Mouse (Mus musculus) MEL (cell line): ENCODE measurements at regions not wholly inside any gene's neighbourhood (a gene's known extent, or its start where the extent isn't known, plus 50 kb on each side); places are given as distances from the start of the nearest gene placed in this dataset.

Source experiments
- DNase-seq: peaks from one replicate; pipeline ENCODE4 v3.0.0; 2011; ENCODE audit warnings: low read depth, low spot score
- H3K27ac ChIP-seq: 2 replicates; pipeline ENCODE4 v1.5.1; 2012; ENCODE audit warnings: low read depth, mild to moderate bottlenecking, control low read depth, low read length, moderate library complexity; ENCODE audit not compliant: control insufficient read depth
- H3K27me3 ChIP-seq, 2 experiments: fragments of 150-350 bp in 1 of 2; sonication (generic) in 1 of 2; 2 replicates each; pipeline ENCODE4 v1.6.1; 2012; ENCODE audit warnings: low read length in 2 of 2, mild to moderate bottlenecking in 2 of 2, improper control_type of control experiment in 1 of 2, moderate library complexity in 1 of 2; ENCODE audit not compliant: insufficient read depth in 2 of 2, control insufficient read depth in 1 of 2
- H3K36me3 ChIP-seq, 2 experiments: 2 replicates each; pipeline ENCODE4 v1.6.1; 2012 to 2014; ENCODE audit warnings: low read length in 2 of 2, improper control_type of control experiment in 1 of 2, inconsistent platforms in 1 of 2, mild to moderate bottlenecking in 1 of 2; ENCODE audit not compliant: insufficient read depth in 2 of 2, control insufficient read depth in 1 of 2
- H3K4me1 ChIP-seq, 2 experiments: fragments of 150-350 bp in 1 of 2; sonication (generic) in 1 of 2; 2 replicates each; pipeline ENCODE4 v1.6.1; 2012; ENCODE audit warnings: low read length in 2 of 2, improper control_type of control experiment in 1 of 2, mild to moderate bottlenecking in 1 of 2; ENCODE audit not compliant: insufficient read depth in 2 of 2, control insufficient read depth in 1 of 2
- H3K4me3 ChIP-seq, 2 experiments: fragments of 150-350 bp in 1 of 2; sonication (generic) in 1 of 2; 2 replicates each; pipeline ENCODE4 v1.5.1; 2012; ENCODE audit warnings: low read depth in 2 of 2, low read length in 2 of 2, mild to moderate bottlenecking in 2 of 2, moderate library complexity in 2 of 2, control low read depth in 1 of 2, improper control_type of control experiment in 1 of 2; ENCODE audit not compliant: control insufficient read depth in 1 of 2, insufficient read depth in 1 of 2
- H3K79me2 ChIP-seq: 2 replicates; pipeline ENCODE4 v1.6.1; 2012; ENCODE audit warnings: mild to moderate bottlenecking, low read length, moderate library complexity; ENCODE audit not compliant: control insufficient read depth, poor library complexity, insufficient read depth
- H3K9ac ChIP-seq: 2 replicates; pipeline ENCODE4 v1.6.1; 2012; ENCODE audit warnings: low read depth, mild to moderate bottlenecking, control low read depth, low read length, moderate library complexity; ENCODE audit not compliant: control insufficient read depth, poor library complexity, severe bottlenecking
- H3K9me3 ChIP-seq: fragments of 150-350 bp; sonication (generic); replicated peaks from 2 replicates; pipeline ENCODE4 v1.6.1; 2012; ENCODE audit warnings: mild to moderate bottlenecking, low read length, improper control_type of control experiment, moderate library complexity; ENCODE audit not compliant: insufficient read depth
- CTCF ChIP-seq, 3 experiments: IDR thresholded peaks in 2 of 3; conservative IDR thresholded peaks in 1 of 3; 2 replicates each; pipeline ENCODE4 v1.5.1; 2011 to 2012; ENCODE audit warnings: low read length in 3 of 3, low read depth in 2 of 3, mild to moderate bottlenecking in 2 of 3, improper control_type of control experiment in 1 of 3, inconsistent platforms in 1 of 3, mixed read lengths in 1 of 3, moderate library complexity in 1 of 3; ENCODE audit not compliant: control insufficient read depth in 1 of 3, insufficient read depth in 1 of 3, poor library complexity in 1 of 3, severe bottlenecking in 1 of 3
- ELF1 ChIP-seq: IDR thresholded peaks from 2 replicates; pipeline ENCODE4 v1.6.1; 2014; ENCODE audit warnings: low read depth, mild to moderate bottlenecking, inconsistent platforms, low read length, improper control_type of control experiment, moderate library complexity
- MAX ChIP-seq: IDR thresholded peaks from 2 replicates; pipeline ENCODE4 v1.6.1; 2011; ENCODE audit warnings: low read length, improper control_type of control experiment
- POLR2AphosphoS5 ChIP-seq: IDR thresholded peaks from 2 replicates; pipeline ENCODE4 v1.6.1; 2012; ENCODE audit warnings: low read depth, borderline replicate concordance, mild to moderate bottlenecking, inconsistent platforms, low read length, moderate library complexity, mixed read lengths
- SIN3A ChIP-seq: IDR thresholded peaks from 2 replicates; pipeline ENCODE4 v1.6.1; 2012; ENCODE audit warnings: low read length, improper control_type of control experiment, inconsistent platforms
- SMC3 ChIP-seq: IDR thresholded peaks from 2 replicates; pipeline ENCODE4 v1.6.1; 2011; ENCODE audit warnings: low read depth, low read length, improper control_type of control experiment
- TBP ChIP-seq: IDR thresholded peaks from 2 replicates; pipeline ENCODE4 v1.8.0; 2011; ENCODE audit warnings: low read depth, low read length, improper control_type of control experiment
- USF2 ChIP-seq, 2 experiments: IDR thresholded peaks; 2 replicates each; pipeline ENCODE4 v1.6.1; 2011 to 2012; ENCODE audit warnings: improper control_type of control experiment in 2 of 2, low read length in 2 of 2, borderline replicate concordance in 1 of 2, inconsistent platforms in 1 of 2, low read depth in 1 of 2, mild to moderate bottlenecking in 1 of 2; ENCODE audit not compliant: insufficient read depth in 1 of 2

- no peak for TF ChIP-seq USF2 (IDR thresholded peaks at IDR 0.05; ENCODE audit: borderline replicate concordance in 1 of 2, insufficient read depth in 1 of 2, low read depth in 1 of 2, low read length in 2 of 2)
- no peak for TF ChIP-seq SIN3A
These were observed 137.4 kb upstream of the Daam1 start for GRCm38 (mm10) chr12:71693346-71694038.

DNA sequence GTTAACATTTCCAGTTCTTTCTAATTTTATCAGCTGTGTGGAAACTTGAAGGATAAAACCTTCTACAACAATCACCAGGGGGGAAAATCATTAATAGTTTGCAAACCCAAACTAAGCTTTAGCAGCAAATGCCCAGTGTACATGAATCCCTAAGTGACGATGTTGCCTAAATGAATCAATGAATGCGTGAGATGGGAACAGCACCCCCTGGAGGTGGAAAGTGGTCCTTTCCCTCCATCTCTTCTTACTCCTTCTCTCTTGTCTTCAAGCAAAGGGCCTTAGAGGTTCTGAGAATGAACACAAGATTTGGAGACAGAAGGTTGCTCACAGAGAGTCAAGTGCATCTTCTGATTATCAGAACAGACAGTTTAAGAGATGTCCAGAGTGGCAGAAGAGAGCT lies 129.1 kb upstream of the Daam1 start:
- Histone ChIP-seq H3K27ac (no peak overlapping the region), H3K9ac (no peak overlapping the region), H3K9me3 (no peaks in the 10 kb centered on the region), H3K4me1 (no peaks in the 10 kb centered on the region), H3K27me3 (no peaks in the 10 kb centered on the region), H3K79me2 (no peaks in the 10 kb centered on the region), H3K36me3 (no peaks in the 10 kb centered on the region), H3K4me3 (no peak overlapping the region)
- no peak for DNase-seq
- TF ChIP-seq POLR2AphosphoS5 = no peak
- TF ChIP-seq ELF1 = no peak
- TF ChIP-seq MAX = no peak
- peak in 1 of 3 experiments; percentile 29; a peak in 2 of 6 replicates for TF ChIP-seq CTCF (IDR thresholded peaks at IDR 0.05 in 2 of 3, conservative IDR thresholded peaks at IDR 0.05 in 1 of 3; ENCODE audit: control insufficient read depth in 1 of 3, insufficient read depth in 1 of 3, low read depth in 2 of 3, low read length in 3 of 3, poor library complexity in 1 of 3, severe bottlenecking in 1 of 3)

More at GRCm38 (mm10) chr12:71693346-71694038, 137.4 kb upstream of the Daam1 start:
- Histone ChIP-seq H3K27ac (no peak overlapping the region), H3K9ac (no peak overlapping the region), H3K4me1 (no peaks in the 10 kb centered on the region), H3K79me2 (no peaks in the 10 kb centered on the region), H3K4me3 (no peak overlapping the region), H3K36me3 (no peaks in the 10 kb centered on the region), H3K27me3 (no peaks in the 10 kb centered on the region), H3K9me3 (no peaks in the 10 kb centered on the region)
- no peak for DNase-seq

DNA sequence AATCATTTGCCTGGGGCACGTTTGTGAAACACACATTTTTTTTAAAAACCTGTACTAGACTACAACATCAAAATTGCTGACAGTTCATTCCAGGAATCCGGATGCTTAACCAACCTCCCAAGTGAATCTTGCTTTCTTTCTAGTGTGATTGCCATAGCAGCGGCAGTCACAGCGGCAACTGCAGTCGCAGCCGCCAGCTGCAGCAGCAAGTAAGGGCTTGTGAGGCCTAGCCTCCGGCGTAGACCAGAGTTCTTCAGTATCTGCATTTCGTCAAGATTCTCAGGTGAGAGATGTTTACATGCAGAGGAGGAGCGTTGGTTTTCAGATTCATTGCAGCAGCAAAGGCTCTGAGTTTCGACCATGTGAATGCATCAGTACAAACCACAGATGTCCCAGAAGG lies 128.7 kb upstream of the Daam1 start:
- H3K79me2 ChIP-seq = no peaks in the 10 kb centered on the region
- TF ChIP-seq POLR2AphosphoS5 = no peak
- no peak for TF ChIP-seq SMC3
- no peak for TF ChIP-seq TBP
- no peak overlapping the region for H3K27ac ChIP-seq
- H3K4me1 ChIP-seq = no peaks in the 10 kb centered on the region
- no peak overlapping the region for H3K4me3 ChIP-seq
- H3K27me3 ChIP-seq = no peaks in the 10 kb centered on the region
- DNase-seq = no peak
- no peak overlapping the region for H3K9ac ChIP-seq
- no peaks in the 10 kb centered on the region for H3K36me3 ChIP-seq
- no peaks in the 10 kb centered on the region for H3K9me3 ChIP-seq
